Mouse (Mus musculus) forebrain, embryonic 11.5 days (tissue): Measurements from ENCODE around the gene Fam243. TPM values are rescaled to one million over a fixed set of nuclear protein-coding genes. Genes with fewer than 3 reads are reported as not detected.

Experiments
- ATAC-seq: fragments of 200-750 bp; cut with Nextera tagmentation; replicated peaks from 2 replicates; pipeline ENCODE4 v1.8.0; 2017; ENCODE audit warnings: moderate TSS enrichment; ENCODE audit not compliant: low FRiP score
- DNase-seq: peaks from one replicate; pipeline ENCODE4 v3.0.0-alpha.2; 2017; ENCODE audit warnings: low spot score
- H3K27ac ChIP-seq: fragments of 300-500 bp; sonication (generic); 2 replicates; pipeline ENCODE4 v1.5.1; 2014; ENCODE audit warnings: low read depth, low read length
- H3K27me3 ChIP-seq: fragments of 300-500 bp; sonication (generic); 2 replicates; pipeline ENCODE4 v1.6.1; 2014; ENCODE audit warnings: mild to moderate bottlenecking, low read length, mixed read lengths; ENCODE audit not compliant: control insufficient read depth, insufficient read depth
- H3K36me3 ChIP-seq: fragments of 300-500 bp; sonication (generic); 2 replicates; pipeline ENCODE4 v1.6.1; 2014; ENCODE audit warnings: mild to moderate bottlenecking, low read length, moderate library complexity, mixed read lengths; ENCODE audit not compliant: control insufficient read depth, insufficient read depth
- H3K4me1 ChIP-seq: fragments of 300-500 bp; sonication (generic); replicated peaks from 2 replicates; pipeline ENCODE4 v1.6.1; 2014; ENCODE audit warnings: low read length, mixed read lengths; ENCODE audit not compliant: control insufficient read depth, insufficient read depth
- H3K4me2 ChIP-seq: fragments of 300-500 bp; sonication (generic); 2 replicates; pipeline ENCODE4 v1.6.1; 2014; ENCODE audit warnings: low read depth, mild to moderate bottlenecking, low read length, moderate library complexity, mixed read lengths; ENCODE audit not compliant: severe bottlenecking
- H3K4me3 ChIP-seq: fragments of 300-500 bp; sonication (generic); 2 replicates; pipeline ENCODE4 v1.5.1; 2014; ENCODE audit warnings: low read depth, low read length
- H3K9ac ChIP-seq: fragments of 300-500 bp; sonication (generic); 2 replicates; pipeline ENCODE4 v1.6.1; 2014; ENCODE audit warnings: low read length
- H3K9me3 ChIP-seq: fragments of 300-500 bp; sonication (generic); 2 replicates; pipeline ENCODE4 v1.6.1; 2016; ENCODE audit warnings: low read length, mixed read lengths; ENCODE audit not compliant: control insufficient read depth
- WGBS: fragments of 180-500 bp; shearing (Covaris S2); extraction: QIAGEN DNeasy Blood & Tissue Kit; methylation state at CpG from one replicate; pipeline ENCODE4 v1.1.7; 2014; 5-methylcytosine and 5-hydroxymethylcytosine counted together
- polyA plus RNA-seq: library from polyadenylated mRNA; unstranded; fragments of >200 nt; fragmentation: Nextera tagmentation; extraction: Ambion mirVana; gene quantifications from 2 replicates; pipeline ENCODE4 v1.2.1, GENCODE M21; 2014

Gene Fam243
- polyA plus RNA-seq, 1 experiment from 2014 or later = not detected

DNA sequence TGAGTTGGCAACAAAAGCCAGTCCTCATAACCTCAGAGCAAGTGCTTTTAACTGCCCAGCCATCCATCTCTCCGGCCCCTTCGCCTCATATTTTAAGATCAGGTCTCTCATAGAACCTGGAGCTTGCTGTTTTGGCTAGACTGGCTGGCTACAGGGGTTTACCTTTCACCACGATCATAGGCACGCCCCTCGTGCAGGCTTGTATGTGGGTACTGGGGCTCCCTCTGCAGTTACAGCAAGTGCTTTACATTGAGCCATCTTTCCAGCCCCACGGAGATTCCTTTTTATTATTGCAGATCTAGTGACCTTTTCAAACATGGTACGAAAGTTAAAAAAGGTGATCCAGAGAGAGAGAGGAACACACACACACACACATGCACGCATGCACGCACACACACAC is 13.4 kb upstream of the Fam243 start:
- Histone ChIP-seq H3K9ac (no peak overlapping the region), H3K4me1 (no peaks in the 10 kb centered on the region), H3K4me3 (no peak overlapping the region), H3K27me3 (no peaks in the 10 kb centered on the region), H3K4me2 (no peak overlapping the region), H3K36me3 (no peaks in the 10 kb centered on the region), H3K9me3 (no peaks in the 10 kb centered on the region), H3K27ac (no peak overlapping the region)
- ATAC-seq (no peak), DNase-seq (no peak)
- WGBS = 59% methylated on average over 9 of the region's 9 CpGs

DNA sequence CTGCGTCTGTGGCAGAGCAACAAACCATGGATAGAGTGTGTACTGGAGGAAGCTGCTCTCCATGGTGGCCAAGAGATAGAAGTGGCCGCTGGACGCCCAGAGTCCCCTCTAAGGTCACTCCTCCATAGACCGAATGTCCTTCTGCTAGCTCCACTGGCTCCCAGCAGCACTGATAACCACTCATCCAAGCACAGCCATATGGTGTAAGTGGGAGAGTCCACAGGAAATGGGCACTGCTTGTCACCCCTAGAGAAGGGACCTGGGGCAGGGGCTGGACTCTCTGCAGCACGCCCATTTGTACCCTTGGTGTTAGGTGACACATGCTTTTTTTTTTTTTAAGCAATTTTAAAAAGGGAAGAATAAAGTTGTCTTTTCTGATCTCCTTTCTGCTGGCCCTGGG is 9.7 kb upstream of the Fam243 start:
- DNase-seq (no peak), ATAC-seq (no peak)
- Histone ChIP-seq H3K4me2 (no peak overlapping the region), H3K27me3 (no peaks in the 10 kb centered on the region; the same call in none of the 2 replicates), H3K36me3 (no peaks in the 10 kb centered on the region), H3K4me3 (no peak overlapping the region), H3K27ac (no peak overlapping the region), H3K9ac (no peak overlapping the region), H3K4me1 (no peaks in the 10 kb centered on the region), H3K9me3 (no peaks in the 10 kb centered on the region)
- 87% methylated on average over 5 of the region's 5 CpGs for WGBS

DNA sequence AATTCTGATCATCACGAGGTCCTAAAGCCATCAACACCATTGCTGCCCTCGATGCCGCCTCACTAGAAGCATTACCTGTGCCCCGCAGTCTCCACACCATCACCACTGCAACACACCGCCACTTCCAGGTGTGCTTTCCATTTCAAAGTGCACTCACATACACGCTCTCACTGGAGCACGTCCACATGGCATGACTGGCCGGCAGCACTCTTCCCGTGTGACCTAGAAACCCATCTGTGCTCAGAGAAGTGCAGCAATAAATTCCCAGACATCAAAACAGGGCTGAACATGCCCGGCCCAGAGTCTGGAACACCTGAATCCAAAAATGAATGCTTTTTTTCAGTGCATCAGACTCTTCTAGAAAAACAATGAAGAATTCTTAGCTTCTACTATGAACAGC is 6.7 kb upstream of the Fam243 start:
- no peak for DNase-seq
- Histone ChIP-seq H3K9ac (no peak overlapping the region), H3K27ac (no peak overlapping the region), H3K27me3 (no peaks in the 10 kb centered on the region; the same call in none of the 2 replicates), H3K9me3 (no peaks in the 10 kb centered on the region), H3K4me2 (no peak overlapping the region), H3K4me3 (no peak overlapping the region), H3K4me1 (peaks cover 8% of the 10 kb centered on the region; the same call in 1 of the 2 replicates), H3K36me3 (no peaks in the 10 kb centered on the region)
- 93% methylated on average over 10 of the region's 10 CpGs for WGBS
- ATAC-seq = no peak

DNA sequence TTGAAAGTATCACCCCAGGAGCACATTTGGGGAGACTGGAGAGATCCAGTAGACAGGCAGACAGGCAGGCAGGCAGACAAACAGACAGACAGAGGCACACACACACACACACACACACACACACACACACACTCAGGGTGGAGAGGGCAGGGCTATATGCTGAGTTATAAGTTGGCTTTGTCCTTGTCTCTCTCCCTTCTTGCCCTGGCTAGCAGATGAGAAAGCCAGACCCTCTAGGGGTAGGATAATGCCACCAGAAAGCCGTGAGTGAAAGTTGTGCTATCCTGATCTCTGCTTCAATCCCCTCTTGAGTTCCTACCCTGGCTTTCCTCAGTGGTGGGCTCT is 3.8 kb upstream of the Fam243 start:
- Histone ChIP-seq H3K27me3 (no peaks in the 10 kb centered on the region; the same call in none of the 2 replicates), H3K9ac (no peak overlapping the region), H3K4me1 (peaks cover 8% of the 10 kb centered on the region; the same call in 1 of the 2 replicates), H3K4me3 (no peak overlapping the region), H3K27ac (no peak overlapping the region), H3K36me3 (no peaks in the 10 kb centered on the region), H3K4me2 (no peak overlapping the region), H3K9me3 (no peaks in the 10 kb centered on the region)
- whole genome bisulfite sequencing = 39% methylated on average over 1 of the region's 1 CpGs
- ATAC-seq (no peak), DNase-seq (no peak)

DNA sequence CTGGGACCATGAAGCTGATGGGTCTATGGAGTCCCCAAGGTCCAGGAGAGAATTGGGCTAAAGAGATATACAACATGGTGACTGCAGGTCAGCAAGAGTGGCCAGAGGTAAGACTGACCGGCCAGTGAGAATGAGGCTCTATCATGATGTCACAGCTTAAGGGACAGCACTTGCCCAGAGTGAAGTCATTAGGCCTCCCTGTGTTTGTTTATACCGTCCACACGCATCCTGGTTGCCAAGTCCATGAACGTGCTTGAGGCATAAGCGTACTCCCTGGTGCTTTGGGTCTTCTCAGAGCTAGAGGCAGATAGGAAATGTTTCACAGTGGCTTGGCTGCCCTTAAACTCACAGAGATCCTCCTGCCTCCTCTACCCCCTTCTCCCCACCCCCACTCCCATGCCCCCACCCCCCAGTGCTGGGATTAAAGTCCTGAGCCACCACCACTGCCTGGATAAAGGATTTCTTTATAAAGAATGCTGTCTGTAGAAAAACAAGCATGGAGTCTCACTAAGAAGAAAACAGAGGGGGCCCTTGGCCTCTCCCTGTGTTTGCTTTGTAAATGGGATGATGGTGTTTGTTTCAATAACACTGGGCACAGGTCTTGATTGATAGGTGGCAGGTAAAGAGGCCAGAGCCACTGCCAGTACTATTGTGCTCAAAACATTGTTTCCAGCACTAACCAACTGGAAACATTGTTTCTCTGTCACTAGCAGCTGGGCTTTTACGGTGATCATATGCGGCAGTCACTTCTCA is 3.2 kb upstream of the Fam243 start:
- no peaks in the 10 kb centered on the region for H3K9me3 ChIP-seq
- DNase-seq = no peak
- 28% methylated on average over 7 of the region's 7 CpGs for whole genome bisulfite sequencing

DNA sequence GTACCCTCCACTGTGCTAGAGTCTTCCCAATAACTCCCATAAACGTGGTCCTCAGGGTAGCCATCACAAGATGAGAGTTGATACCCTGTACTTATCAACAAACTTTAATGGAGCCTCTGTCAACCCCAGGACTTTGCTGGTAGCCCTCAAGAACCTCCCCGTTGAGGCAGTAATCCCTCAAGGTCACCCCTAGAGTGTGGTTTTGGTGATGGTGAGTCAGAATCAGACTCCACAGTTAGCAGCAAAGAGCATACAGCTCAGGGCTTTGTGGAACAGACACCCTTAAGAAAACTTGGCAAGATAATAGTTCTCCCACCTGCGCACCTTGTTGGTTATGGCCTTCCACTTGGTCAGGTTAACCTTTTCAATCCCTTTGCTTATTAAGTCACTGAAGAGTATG is 880 bp downstream of the Fam243 start:
- Histone ChIP-seq H3K9me3 (no peaks in the 10 kb centered on the region), H3K27ac (no peak overlapping the region), H3K4me3 (no peak overlapping the region), H3K4me2 (no peak overlapping the region), H3K4me1 (peaks cover 8% of the 10 kb centered on the region; the same call in 1 of the 2 replicates), H3K27me3 (no peaks in the 10 kb centered on the region), H3K36me3 (no peaks in the 10 kb centered on the region), H3K9ac (no peak overlapping the region)
- DNase-seq (no peak), ATAC-seq (no peak)
- WGBS = 84% methylated on average over 3 of the region's 3 CpGs

More for the DNA sequence above, 3.2 kb upstream of the Fam243 start:
- ATAC-seq = no peak
- Histone ChIP-seq H3K4me2 (no peak overlapping the region), H3K36me3 (no peaks in the 10 kb centered on the region), H3K27ac (no peak overlapping the region), H3K9ac (no peak overlapping the region), H3K4me3 (no peak overlapping the region), H3K27me3 (no peaks in the 10 kb centered on the region; the same call in none of the 2 replicates), H3K4me1 (peaks cover 8% of the 10 kb centered on the region; the same call in 1 of the 2 replicates)

- DNase-seq = peak; percentile 70
- Histone ChIP-seq H3K27ac (no peak overlapping the region), H3K4me1 (peaks cover 4% of the 10 kb centered on the region; the same call in 1 of the 2 replicates), H3K4me3 (no peak overlapping the region), H3K36me3 (no peaks in the 10 kb centered on the region), H3K27me3 (no peaks in the 10 kb centered on the region), H3K9ac (no peak overlapping the region), H3K4me2 (no peak overlapping the region), H3K9me3 (no peaks in the 10 kb centered on the region)
- 67% methylated on average over 20 of the region's 20 CpGs for WGBS
- ATAC-seq = no peak
Measured at GRCm38 (mm10) chr16:92319353-92320109, 1.7 kb downstream of the Fam243 start.

DNA sequence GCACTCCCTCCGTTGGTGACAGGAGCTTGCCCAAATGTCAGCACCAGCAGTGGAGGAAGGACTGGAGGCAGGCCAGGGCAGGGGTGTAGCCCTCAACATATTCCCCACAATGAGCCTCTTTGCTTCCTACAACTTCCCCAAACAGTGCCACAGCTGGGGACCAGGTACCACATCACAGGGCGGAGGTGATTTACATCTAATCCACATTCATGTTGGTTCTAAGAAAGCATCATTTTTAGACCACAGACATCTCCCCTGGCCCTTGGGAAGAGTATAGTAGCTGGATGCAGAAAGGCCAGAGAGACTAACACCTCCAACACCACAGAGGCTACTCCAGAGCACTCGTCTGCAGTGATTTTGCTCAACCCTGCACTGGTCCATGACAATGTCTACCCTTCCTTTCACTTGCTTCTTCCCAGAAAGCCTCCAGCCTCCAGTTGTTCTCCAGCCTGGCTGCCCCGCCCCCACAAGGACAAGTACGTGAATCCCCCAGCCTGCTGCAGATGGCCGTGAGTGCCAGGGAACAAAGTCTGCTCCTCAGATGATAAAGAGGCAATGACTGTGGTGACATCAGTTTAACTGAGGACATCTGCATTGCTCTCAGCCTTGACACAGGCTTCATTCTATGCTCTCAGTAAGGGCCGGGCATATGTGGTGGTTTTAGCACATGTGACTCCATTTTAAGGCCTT is 5.0 kb downstream of the Fam243 start:
- no peaks in the 10 kb centered on the region for H3K9me3 ChIP-seq
- H3K4me2 ChIP-seq = no peak overlapping the region
- ATAC-seq (no peak), DNase-seq (no peak)
- H3K9ac ChIP-seq = no peak overlapping the region
- no peaks in the 10 kb centered on the region for H3K36me3 ChIP-seq
- H3K4me1 ChIP-seq = 0 out of 2 replicates have a peak, but pooled peaks cover 2% of the 10 kb centered on the region
- H3K4me3 ChIP-seq = no peak overlapping the region
- WGBS = 84% methylated on average over 7 of the region's 7 CpGs
- no peaks in the 10 kb centered on the region for H3K27me3 ChIP-seq
- H3K27ac ChIP-seq = no peak overlapping the region
